Mouse (Mus musculus): ENCODE measurements at regions not wholly inside any gene's neighbourhood (a gene's known extent, or its start where the extent isn't known, plus 50 kb on each side); places are given as distances from the start of the nearest gene placed in this dataset.

- Histone ChIP-seq H3K9ac (no peak overlapping the region), H3K27me3 (no peaks in the 10 kb centered on the region), H3K4me3 (replicated peaks) (no peak overlapping the region), H3K27ac (no peak overlapping the region), H3K36me3 (no peaks in the 10 kb centered on the region), H3K9me3 (replicated peaks) (no peaks in the 10 kb centered on the region), H3K4me1 (replicated peaks) (no peaks in the 10 kb centered on the region), H3K4me2 (no peak overlapping the region)
- WGBS (ENCODE audit: insufficient replicate concordance) = 72% methylated on average over 8 of the region's 8 CpGs
- DNase-seq = no peak
- no peak for ATAC-seq (ENCODE audit: low read depth)
These were observed 808.0 kb upstream of the Pou3f3 start for GRCm38 (mm10) chr1:41887556-41887955.

GRCm38 (mm10) chr1:41888213-41888612, 807.4 kb upstream of the Pou3f3 start:
- H3K36me3 ChIP-seq = no peaks in the 10 kb centered on the region
- DNase-seq = no peak
- ATAC-seq (ENCODE audit: low read depth) = no peak
- no peaks in the 10 kb centered on the region for H3K27me3 ChIP-seq
- H3K4me1 ChIP-seq (replicated peaks) = no peaks in the 10 kb centered on the region
- no peaks in the 10 kb centered on the region for H3K9me3 ChIP-seq (replicated peaks)
- whole genome bisulfite sequencing (ENCODE audit: insufficient replicate concordance) = 52% methylated on average over 2 of the region's 2 CpGs
- no peak overlapping the region for H3K9ac ChIP-seq
- no peak overlapping the region for H3K4me2 ChIP-seq
- H3K4me3 ChIP-seq (replicated peaks) = no peak overlapping the region
- no peak overlapping the region for H3K27ac ChIP-seq

- 61% methylated on average over 5 of the region's 5 CpGs for WGBS (ENCODE audit: insufficient replicate concordance)
- H3K27me3 ChIP-seq = no peaks in the 10 kb centered on the region
- H3K9me3 ChIP-seq (replicated peaks) = no peaks in the 10 kb centered on the region
- no peaks in the 10 kb centered on the region for H3K4me1 ChIP-seq (replicated peaks)
- H3K9ac ChIP-seq = no peak overlapping the region
- H3K4me3 ChIP-seq (replicated peaks) = no peak overlapping the region
- H3K36me3 ChIP-seq = no peaks in the 10 kb centered on the region
- no peak overlapping the region for H3K4me2 ChIP-seq
- H3K27ac ChIP-seq = no peak overlapping the region
- no peak for DNase-seq
- ATAC-seq (ENCODE audit: low read depth) = no peak
These were observed 806.6 kb upstream of the Pou3f3 start for GRCm38 (mm10) chr1:41888966-41889365.

GRCm38 (mm10) chr1:41889940-41890339, 805.6 kb upstream of the Pou3f3 start:
- Histone ChIP-seq H3K4me1 (replicated peaks) (no peaks in the 10 kb centered on the region), H3K9me3 (replicated peaks) (no peaks in the 10 kb centered on the region), H3K27ac (no peak overlapping the region), H3K27me3 (no peaks in the 10 kb centered on the region), H3K4me2 (no peak overlapping the region), H3K9ac (no peak overlapping the region), H3K4me3 (replicated peaks) (no peak overlapping the region), H3K36me3 (no peaks in the 10 kb centered on the region)
- 64% methylated on average over 6 of the region's 6 CpGs for WGBS (ENCODE audit: insufficient replicate concordance)
- DNase-seq = no peak
- no peak for ATAC-seq (ENCODE audit: low read depth)

- H3K27me3 ChIP-seq = no peaks in the 10 kb centered on the region
- no peak overlapping the region for H3K9ac ChIP-seq
- H3K4me3 ChIP-seq (replicated peaks) = no peak overlapping the region
- WGBS (ENCODE audit: insufficient replicate concordance) = 72% methylated on average over 20 of the region's 20 CpGs
- H3K36me3 ChIP-seq = no peaks in the 10 kb centered on the region
- H3K4me2 ChIP-seq = no peak overlapping the region
- ATAC-seq (ENCODE audit: low read depth) (no peak), DNase-seq (no peak)
- no peak overlapping the region for H3K27ac ChIP-seq
- H3K4me1 ChIP-seq (replicated peaks) = no peaks in the 10 kb centered on the region
- H3K9me3 ChIP-seq (replicated peaks) = no peaks in the 10 kb centered on the region
These were observed 804.6 kb upstream of the Pou3f3 start for GRCm38 (mm10) chr1:41890714-41891689.

- 83% methylated on average over 11 of the region's 11 CpGs for WGBS (ENCODE audit: insufficient replicate concordance)
- DNase-seq (no peak), ATAC-seq (ENCODE audit: low read depth) (no peak)
- Histone ChIP-seq H3K9ac (no peak overlapping the region), H3K9me3 (replicated peaks) (no peaks in the 10 kb centered on the region), H3K36me3 (no peaks in the 10 kb centered on the region), H3K4me1 (replicated peaks) (no peaks in the 10 kb centered on the region), H3K4me2 (no peak overlapping the region), H3K27ac (no peak overlapping the region), H3K4me3 (replicated peaks) (no peak overlapping the region), H3K27me3 (no peaks in the 10 kb centered on the region)
These were observed 803.8 kb upstream of the Pou3f3 start for GRCm38 (mm10) chr1:41891730-41892129.

GRCm38 (mm10) chr1:41892376-41892775, 803.2 kb upstream of the Pou3f3 start:
- WGBS (ENCODE audit: insufficient replicate concordance) = 55% methylated on average over 2 of the region's 2 CpGs
- no peak for DNase-seq
- no peak overlapping the region for H3K27ac ChIP-seq

GRCm38 (mm10) chr1:41897768-41898330, 797.7 kb upstream of the Pou3f3 start:
- no peak overlapping the region for H3K27ac ChIP-seq
- H3K4me1 ChIP-seq (replicated peaks) = no peaks in the 10 kb centered on the region
- H3K4me3 ChIP-seq (replicated peaks) = no peak overlapping the region
- no peaks in the 10 kb centered on the region for H3K36me3 ChIP-seq
- H3K9me3 ChIP-seq (replicated peaks) = no peaks in the 10 kb centered on the region
- ATAC-seq (ENCODE audit: low read depth) = no peak
- H3K27me3 ChIP-seq = no peaks in the 10 kb centered on the region
- no peak for DNase-seq
- H3K9ac ChIP-seq = no peak overlapping the region
- H3K4me2 ChIP-seq = no peak overlapping the region
- WGBS (ENCODE audit: insufficient replicate concordance) = 59% methylated on average over 4 of the region's 4 CpGs

More at GRCm38 (mm10) chr1:41892376-41892775, 803.2 kb upstream of the Pou3f3 start:
- Histone ChIP-seq H3K4me3 (replicated peaks) (no peak overlapping the region), H3K27me3 (no peaks in the 10 kb centered on the region), H3K9ac (no peak overlapping the region), H3K4me1 (replicated peaks) (no peaks in the 10 kb centered on the region), H3K9me3 (replicated peaks) (no peaks in the 10 kb centered on the region), H3K36me3 (no peaks in the 10 kb centered on the region), H3K4me2 (no peak overlapping the region)
- ATAC-seq (ENCODE audit: low read depth) = no peak

GRCm38 (mm10) chr1:41900370-41900769, 795.2 kb upstream of the Pou3f3 start:
- H3K9ac ChIP-seq = no peak overlapping the region
- no peak overlapping the region for H3K4me3 ChIP-seq (replicated peaks)
- H3K9me3 ChIP-seq (replicated peaks) = no peaks in the 10 kb centered on the region
- ATAC-seq (ENCODE audit: low read depth) (no peak), DNase-seq (no peak)
- no peaks in the 10 kb centered on the region for H3K4me1 ChIP-seq (replicated peaks)
- H3K27ac ChIP-seq = no peak overlapping the region
- no peaks in the 10 kb centered on the region for H3K36me3 ChIP-seq
- 62% methylated on average over 6 of the region's 6 CpGs for WGBS (ENCODE audit: insufficient replicate concordance)
- H3K27me3 ChIP-seq = no peaks in the 10 kb centered on the region
- no peak overlapping the region for H3K4me2 ChIP-seq

GRCm38 (mm10) chr1:41905971-41906370, 789.6 kb upstream of the Pou3f3 start:
- H3K27me3 ChIP-seq = no peaks in the 10 kb centered on the region
- no peak for ATAC-seq (ENCODE audit: low read depth)
- 69% methylated on average over 5 of the region's 5 CpGs for WGBS (ENCODE audit: insufficient replicate concordance)
- no peak overlapping the region for H3K9ac ChIP-seq
- no peak overlapping the region for H3K4me2 ChIP-seq
- no peaks in the 10 kb centered on the region for H3K9me3 ChIP-seq (replicated peaks)
- DNase-seq = no peak
- no peak overlapping the region for H3K27ac ChIP-seq
- no peaks in the 10 kb centered on the region for H3K4me1 ChIP-seq (replicated peaks)
- H3K36me3 ChIP-seq = no peaks in the 10 kb centered on the region
- no peak overlapping the region for H3K4me3 ChIP-seq (replicated peaks)

GRCm38 (mm10) chr1:41908001-41908807, 787.4 kb upstream of the Pou3f3 start:
- no peak overlapping the region for H3K4me2 ChIP-seq
- H3K4me3 ChIP-seq (replicated peaks) = no peak overlapping the region
- 70% methylated on average over 8 of the region's 8 CpGs for WGBS (ENCODE audit: insufficient replicate concordance)
- H3K27ac ChIP-seq = no peak overlapping the region
- DNase-seq (no peak), ATAC-seq (ENCODE audit: low read depth) (no peak)
- H3K36me3 ChIP-seq = no peaks in the 10 kb centered on the region
- H3K9me3 ChIP-seq (replicated peaks) = no peaks in the 10 kb centered on the region
- H3K4me1 ChIP-seq (replicated peaks) = no peaks in the 10 kb centered on the region
- H3K27me3 ChIP-seq = no peaks in the 10 kb centered on the region
- H3K9ac ChIP-seq = no peak overlapping the region

Data from liver, embryonic 13.5 days (tissue).